Mouse (Mus musculus): ENCODE results near the gene Igfbp3. TPM values are rescaled to one million over a fixed set of nuclear protein-coding genes. Genes with fewer than 3 reads are reported as not detected.

Gene Igfbp3
- total RNA-seq, 2 experiments from 2014 or later = 51.9 to 77.2 TPM

- DNase-seq = peak; percentile 51
Measured at GRCm38 (mm10) chr11:7161502-7162174, 52.1 kb downstream of the Igfbp3 start.

DNA sequence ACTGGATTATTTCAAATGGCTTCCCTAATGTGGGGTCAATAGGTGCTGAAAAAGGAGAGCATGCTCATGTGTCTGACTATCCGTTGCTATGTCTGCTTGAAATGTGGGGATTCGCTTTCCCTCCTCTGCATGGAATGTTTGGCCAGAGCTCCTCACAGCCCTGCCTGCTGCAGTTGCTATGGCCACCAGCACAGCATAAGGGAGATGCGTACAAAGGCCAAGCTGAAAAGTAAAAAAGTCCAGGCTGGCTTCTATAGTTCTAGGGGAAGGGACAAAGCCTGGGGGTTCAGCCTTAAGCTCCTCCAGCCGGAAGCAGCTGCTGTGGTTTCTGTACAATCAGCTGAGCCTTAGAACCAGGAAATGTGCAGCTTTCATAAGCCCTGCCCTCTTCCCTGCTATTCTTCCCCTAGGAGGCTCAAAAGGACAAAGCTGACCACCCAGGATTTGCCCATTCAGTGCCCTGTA is 53.1 kb downstream of the Igfbp3 start:
- DNase-seq = no peak

GRCm38 (mm10) chr11:7160146-7160545 is 53.6 kb downstream of the Igfbp3 start:
- DNase-seq = no peak

GRCm38 (mm10) chr11:7158196-7158595 is 55.5 kb downstream of the Igfbp3 start:
- DNase-seq = no peak

DNA sequence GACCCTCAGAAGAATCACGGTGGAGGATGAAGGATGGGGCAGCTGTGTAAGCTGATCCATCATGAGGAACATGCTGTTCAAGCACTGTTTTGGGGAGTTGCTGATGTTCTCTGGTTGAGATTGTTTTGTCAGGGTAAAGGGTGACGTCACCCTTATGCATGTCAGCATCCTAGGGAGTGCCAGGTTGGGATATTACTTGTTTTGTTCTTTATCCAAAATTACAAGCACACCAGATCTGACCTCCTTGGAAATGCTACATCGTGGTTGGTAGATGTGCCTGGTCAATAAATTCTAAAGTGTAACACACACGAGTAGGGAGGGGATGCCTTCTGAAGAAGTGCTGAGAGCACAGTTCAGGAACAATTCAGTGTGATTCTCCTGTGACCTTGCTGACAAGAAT is 57.3 kb downstream of the Igfbp3 start:
- DNase-seq = no peak

Other genes starting within 250 kb of the Igfbp3 start
- gene Adcy1, start 150.4 kb downstream of the Igfbp3 start, total RNA-seq (2021) = 1 to 10 TPM; 3.3 to 4.4 TPM
- not detected for gene Gm11985, start 25.4 kb downstream of the Igfbp3 start, total RNA-seq (2021)
- 100 to 1,000 TPM; 133 to 360 TPM for gene Igfbp1, start 16.1 kb downstream of the Igfbp3 start, total RNA-seq (2021)

Data from adrenal gland, postnatal 10 days (tissue).